Mouse (Mus musculus) testis, adult 2 months (tissue): Measurements from ENCODE around the gene Atp6v1fnb.

ENCODE experiments used
- CTCF ChIP-seq: fragments of 200-500 bp; IDR thresholded peaks from 2 replicates; pipeline ENCODE4 v1.5.1; 2012; ENCODE audit warnings: low read depth, mild to moderate bottlenecking, inconsistent platforms, low read length, moderate library complexity; ENCODE audit not compliant: control insufficient read depth, insufficient read depth, insufficient replicate concordance
- POLR2A ChIP-seq: fragments of 200-500 bp; IDR thresholded peaks from 2 replicates; pipeline ENCODE4 v1.6.1; 2012; ENCODE audit warnings: low read depth, mild to moderate bottlenecking, inconsistent platforms, low read length, moderate library complexity; ENCODE audit not compliant: control insufficient read depth

DNA sequence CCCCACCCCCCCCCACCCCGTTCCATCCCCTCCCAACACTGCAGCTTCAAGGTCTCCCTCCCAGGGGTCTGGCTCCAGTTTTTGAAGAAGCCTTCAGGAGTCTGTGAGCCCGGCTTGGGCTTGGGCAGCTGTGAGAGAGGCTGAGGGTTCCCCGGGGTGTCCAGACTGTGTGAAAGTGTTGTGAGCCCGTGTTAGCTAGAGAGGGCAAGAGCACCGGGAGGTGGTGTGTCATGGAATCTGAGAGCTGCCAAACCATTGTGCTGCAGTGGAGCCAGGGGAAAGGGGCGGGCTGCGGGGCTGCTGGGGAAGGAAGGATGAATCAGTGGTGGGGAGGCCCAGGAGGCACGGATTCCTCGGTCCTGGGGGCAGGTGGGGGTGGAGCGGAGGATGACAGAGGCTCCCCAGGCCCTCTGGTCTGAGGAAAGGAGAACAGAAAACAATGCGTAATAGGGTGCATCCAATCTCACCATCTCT is 34.7 kb upstream of the Atp6v1fnb start:
- TF ChIP-seq POLR2A (no peak), CTCF (no peak)
